Mouse (Mus musculus): ENCODE measurements at regions not wholly inside any gene's neighbourhood (a gene's known extent, or its start where the extent isn't known, plus 50 kb on each side); places are given as distances from the start of the nearest gene placed in this dataset.

DNA sequence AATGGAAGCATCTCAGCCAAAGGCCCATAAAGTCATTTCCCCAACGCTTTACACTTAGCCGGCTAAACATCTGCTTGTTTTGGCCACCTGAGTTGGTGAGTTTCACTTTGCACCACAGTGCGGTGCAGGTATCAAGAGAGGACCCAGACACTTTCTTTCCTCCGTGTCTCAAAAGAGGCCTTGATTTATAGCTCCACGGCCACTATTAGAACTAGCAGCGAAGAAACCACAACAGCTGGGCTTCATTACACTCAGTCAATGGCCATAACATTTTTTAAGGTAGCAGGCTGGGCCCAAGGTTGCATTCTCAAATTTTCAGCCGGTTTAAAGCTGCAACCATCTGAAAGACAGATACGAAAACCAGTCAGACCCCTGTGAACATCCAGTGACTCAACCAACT is 103.4 kb downstream of the Mreg start:
- no peak for DNase-seq

DNA sequence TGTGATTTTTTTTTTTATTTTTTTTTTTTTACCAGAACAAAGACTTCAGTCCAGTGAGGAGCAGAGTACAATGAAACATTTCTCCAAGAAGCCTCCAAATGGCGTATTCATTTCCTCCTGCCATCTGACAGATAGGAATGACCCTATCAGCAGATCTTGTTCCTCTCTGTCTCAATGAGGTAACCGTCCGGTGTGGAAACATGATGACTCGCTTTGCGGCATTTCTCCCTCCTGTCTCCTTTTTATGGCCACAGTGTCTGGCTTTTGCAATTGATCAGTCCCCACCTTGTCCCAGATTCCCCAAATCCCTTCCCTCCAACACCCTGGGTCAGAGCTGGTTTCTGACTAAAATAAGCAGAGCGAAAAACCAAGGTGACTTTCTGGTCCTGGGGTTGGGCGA is 105.0 kb downstream of the Mreg start:
- no peak for DNase-seq

DNA sequence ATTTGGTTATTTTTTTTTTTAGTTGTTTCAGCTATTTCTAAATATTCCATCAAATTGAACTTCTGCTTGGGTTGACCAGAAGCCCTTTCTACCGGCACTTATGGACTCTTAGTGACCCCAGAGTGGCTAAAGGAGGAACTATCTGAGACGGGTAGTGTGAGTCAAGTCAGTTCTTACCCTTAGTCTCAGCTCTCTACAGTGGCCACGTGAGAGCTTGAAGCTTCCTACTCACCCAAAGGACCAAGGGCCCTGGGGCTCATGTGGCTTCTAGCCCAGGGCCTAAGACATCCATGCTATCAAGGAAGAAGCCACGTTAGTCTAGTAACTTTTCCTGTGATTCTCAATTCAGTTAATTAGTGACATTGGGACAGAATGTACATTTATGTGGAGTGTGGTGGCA is 105.5 kb downstream of the Mreg start:
- DNase-seq: no peak

DNA sequence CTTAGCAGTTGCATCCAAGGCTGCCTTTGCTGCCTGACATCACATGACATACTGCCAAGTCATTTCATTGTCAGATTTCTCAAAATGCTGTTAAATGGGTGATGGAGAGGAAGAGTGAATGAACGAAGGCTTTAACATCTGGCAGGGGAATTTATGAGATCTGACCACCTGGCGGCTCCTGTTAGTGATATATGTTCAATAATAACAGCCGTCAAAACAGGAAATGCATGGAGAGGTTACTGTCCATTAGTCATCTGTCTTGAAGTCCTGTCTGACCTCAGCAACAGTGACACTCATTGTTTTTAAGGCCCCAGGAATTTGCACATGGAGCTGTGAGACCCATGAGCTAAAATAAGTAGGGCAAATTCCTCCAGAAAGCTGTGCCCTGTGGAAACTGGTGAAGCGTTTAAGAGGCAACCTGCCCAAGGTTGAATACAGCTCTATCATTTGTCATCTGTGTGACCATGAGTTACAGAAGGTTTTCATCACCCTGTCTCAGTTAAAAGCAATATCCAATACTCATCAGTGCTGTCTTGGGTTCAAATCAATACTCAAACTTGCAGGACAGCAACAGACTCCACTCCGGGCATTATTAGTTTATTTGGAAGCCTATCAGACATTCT is 106.6 kb downstream of the Mreg start:
- DNase-seq: no peak

DNA sequence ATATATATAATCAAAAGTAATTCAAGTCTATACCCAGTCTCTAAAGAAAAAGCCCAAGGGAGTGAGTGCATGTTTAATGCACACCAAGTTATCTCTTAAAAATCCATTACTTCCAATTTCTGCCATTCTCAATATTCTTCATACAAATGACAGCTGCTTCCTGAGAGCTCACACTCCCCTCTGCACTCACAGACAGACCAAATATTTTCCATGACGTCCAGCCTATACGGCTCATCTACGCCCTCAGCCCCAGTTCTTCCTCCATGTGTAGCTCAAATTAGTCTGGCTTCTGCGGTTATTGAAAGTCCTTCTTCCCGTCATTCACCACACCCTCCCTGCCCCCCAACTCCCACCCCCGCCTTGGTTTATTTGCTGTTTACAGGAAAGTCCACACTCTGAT is 108.1 kb downstream of the Mreg start:
- DNase-seq: no peak

DNA sequence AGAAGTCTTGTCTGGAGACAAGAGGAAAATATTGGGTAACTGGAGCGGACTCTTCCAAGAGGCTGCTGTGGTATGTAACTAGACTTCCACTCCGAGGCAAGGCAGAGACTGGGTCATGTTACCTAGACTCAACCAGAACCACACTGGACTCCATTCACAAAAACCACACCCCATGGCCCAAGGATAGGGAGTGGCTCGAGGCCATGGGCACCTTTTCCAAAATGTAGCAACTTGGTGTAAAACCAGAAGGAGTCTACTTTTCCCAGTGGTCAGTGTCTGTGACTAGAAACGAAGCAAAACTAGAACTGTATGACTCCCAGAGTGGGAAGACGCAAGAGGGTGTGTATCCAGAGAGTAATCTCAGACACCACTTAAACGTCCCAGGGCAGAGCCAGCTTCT is 108.7 kb downstream of the Mreg start:
- DNase-seq: no peak

DNA sequence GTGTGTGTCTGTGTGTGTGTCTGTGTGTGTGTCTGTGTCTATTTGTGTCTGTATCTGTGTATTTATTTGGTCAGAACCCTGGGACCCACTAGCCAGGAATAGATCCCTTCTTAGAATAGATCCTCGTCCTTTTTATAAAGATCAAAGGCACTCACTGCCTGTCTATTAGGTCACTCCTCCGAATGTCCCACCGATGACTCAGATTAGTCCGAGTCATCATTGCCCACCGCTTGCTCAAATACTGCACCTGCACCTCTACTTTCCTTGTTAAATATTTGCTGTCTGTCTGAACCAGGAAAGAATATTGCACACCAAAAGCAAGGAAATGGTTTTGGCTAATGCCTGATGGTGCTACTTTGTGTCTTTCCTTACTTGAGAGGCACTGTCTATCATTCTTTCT is 112.7 kb downstream of the Mreg start:
- no peak for DNase-seq

DNA sequence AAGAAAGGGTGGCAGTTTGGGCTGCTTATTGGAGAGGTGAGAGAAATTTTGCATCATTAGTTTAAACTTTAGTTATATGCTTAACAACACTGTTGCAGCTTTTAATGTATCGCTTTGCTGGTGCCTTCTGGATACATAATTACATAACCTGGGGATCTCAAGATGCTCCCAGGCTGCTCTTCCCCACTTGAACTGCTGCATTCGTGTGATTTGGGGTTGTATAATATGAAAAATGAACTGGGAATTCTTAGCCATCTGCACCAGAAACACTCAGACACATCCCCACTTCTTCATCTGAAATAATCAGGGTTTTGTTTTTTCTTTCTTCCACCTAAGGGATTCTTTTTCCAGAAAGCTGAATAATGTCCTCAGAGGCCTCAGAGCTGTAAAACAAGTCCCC is 120.8 kb downstream of the Mreg start:
- no peak for DNase-seq

DNA sequence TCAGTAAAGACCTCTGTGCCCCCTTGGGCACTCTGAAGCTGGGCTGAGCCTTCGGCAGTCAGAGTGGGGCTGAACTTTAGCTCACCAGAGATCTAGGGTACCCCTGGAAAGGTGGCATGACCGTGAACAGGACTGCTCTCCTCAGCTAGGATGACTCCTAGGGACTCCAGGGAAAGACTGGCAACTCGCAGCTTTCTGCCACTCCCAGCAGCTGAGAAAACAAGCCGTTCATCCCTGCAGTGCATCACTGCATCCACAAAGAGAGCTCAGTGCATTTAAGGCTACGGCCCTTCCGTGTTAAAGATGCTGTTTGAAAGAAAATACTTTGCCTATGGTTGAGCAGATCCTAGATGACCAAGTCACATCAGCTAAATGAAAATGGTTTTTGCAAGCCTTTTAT is 126.4 kb downstream of the Mreg start:
- DNase-seq: no peak

DNA sequence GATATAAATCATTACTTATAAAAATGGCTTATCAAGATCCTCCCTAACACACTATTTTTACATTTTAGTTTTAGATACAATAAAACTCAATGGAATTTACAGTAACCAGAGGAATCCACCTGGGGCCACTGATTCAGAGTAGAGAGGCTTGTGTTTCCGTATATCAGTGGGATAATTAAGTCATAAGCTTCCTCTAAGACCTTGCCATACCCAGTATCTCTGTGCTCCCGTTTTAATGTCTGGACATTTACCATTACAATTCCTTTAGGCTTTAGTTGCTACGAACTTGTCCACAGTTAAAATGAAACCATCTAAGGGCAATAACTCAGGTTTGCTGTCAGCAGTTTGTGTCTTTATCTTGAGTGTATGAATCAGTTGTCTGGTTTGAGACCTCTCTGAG is 127.9 kb downstream of the Mreg start:
- DNase-seq: no peak

DNA sequence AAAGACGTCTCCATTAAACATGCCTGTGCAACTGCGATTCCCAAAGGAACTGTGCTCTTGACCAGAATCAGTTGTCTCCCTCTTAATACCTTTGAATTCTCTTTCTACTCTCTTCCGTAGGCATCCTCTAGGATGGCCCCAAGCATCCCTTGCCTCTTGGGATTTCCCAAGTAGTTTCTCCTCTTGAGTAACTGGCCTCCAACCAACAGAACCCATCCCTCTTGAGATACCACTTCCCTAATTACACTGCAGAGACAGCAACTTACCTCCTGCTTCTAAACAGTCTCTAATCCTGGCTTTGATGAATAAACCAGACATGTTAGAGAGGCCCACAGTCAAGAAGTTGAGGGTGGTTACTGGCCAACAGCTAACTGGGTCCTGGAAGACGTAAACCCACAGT is 129.7 kb downstream of the Mreg start:
- DNase-seq: no peak

DNA sequence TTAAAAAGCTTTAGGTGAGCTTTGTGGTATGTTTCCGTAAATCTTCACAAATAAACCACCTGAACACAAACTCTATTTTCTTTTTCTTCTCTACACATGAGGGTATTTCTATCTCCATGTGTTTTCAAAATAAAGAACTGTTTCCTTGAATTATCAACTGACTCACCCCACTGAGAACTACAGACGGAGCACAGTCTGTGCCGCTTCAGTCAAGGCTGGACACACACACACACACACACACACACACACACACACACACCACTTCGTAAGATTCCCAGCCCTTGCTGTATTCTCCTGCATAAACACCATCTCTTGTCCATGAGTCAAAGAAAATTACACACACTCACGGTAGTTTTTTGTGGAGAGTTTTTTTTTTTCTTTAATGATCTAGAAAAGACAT is 130.3 kb downstream of the Mreg start:
- no peak for DNase-seq

DNA sequence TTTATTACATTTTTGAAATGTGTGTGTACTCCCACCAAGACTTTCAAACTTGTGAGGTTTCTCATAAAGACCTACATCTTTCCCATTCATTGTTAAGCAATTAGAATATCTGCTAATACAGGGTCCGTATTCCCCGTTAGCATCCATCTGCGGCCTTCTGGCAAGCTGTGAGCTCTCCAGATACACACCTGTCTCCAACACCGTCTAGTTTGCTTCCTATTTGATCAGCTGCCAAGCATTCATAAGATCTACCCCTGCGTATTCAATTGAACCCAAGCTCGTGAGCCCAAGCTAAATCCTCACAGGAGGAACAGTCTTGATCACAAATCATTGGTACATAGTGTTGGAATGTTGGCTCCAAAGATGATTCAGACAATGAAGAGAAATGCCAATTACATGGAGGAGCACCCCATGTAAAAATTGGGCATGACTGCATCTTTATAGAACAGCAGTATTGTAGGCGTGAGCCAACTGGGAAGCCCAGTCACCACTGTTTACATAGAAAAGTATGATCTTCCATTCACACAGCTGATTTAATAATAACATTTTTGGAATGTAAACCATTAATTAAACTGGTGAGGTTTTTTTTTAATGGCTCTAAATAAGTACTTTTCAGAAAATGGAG is 133.1 kb downstream of the Mreg start:
- DNase-seq: no peak

DNA sequence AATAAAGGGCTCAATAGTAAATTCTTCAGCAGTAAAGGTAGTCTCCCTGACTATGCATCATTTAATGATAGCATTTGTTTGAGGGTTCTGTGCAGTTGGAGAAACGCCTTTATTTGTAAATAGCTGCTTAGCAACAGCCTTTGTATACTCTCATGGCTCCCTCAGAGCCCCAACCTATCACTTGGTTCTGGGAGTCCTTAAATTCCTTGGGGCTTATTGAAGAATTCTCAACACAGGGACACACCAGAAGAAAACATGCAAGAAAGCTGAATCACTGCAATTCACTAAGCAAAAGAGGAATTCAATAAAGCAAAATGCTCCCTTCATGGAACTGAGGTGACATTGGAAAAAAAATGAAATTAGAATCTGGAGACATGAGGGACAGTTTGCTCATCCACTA is 135.8 kb downstream of the Mreg start:
- no peak for DNase-seq

DNA sequence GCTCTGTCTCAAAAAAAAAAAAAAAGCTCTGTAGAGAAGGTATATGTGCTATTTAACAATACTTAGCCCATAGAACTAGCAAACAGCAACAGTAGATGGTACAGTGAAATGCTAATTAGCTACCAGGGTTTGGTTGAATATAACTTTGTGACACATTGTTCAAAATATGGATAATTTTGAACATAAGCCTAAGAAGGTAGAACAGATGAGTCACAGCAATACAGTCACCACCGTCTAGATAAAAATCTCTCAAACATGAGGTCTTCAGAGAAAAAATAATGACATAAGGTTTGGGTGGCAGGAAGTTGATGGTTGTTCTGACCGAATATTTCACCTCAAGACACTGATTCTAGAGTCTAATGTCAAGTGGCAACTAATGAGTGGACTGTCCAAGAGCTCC is 136.6 kb downstream of the Mreg start:
- DNase-seq: no peak

DNA sequence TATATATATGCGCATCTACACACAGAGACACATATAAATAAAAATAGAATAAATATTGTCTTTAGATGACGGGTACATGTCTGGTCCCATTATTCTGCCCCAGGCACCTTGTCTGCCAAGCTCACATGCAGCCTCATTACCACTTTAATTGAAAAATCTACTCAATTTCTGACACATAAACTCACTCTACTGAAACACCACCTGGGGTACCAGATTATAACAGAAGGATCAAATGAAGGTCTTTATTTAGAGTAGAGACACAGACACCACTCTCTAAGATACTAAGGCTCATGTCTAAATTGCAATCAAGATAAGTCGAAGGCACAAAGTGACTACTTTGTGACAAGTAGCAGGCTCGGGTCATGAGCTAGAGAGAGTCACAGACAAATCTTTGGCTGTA is 138.9 kb downstream of the Mreg start:
- DNase-seq: no peak

DNA sequence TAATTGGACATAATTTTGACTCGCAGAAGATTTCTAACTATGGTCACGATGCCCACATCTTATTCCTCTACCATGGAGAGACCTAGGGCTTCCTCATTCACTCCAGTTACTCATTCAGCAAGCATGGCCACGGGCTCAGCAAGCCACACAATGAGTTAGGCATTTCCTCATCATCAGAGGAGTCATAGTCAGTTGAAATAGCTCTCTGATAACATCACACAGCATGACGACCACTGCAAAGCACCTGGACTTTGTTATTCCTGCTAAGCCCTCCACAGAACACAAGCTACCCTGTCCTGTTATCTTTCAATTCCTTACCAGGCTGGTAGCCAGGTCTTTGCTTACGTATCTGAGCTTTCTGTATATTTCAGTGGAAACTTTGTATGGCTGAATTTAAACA is 141.6 kb downstream of the Mreg start:
- DNase-seq: no peak

DNA sequence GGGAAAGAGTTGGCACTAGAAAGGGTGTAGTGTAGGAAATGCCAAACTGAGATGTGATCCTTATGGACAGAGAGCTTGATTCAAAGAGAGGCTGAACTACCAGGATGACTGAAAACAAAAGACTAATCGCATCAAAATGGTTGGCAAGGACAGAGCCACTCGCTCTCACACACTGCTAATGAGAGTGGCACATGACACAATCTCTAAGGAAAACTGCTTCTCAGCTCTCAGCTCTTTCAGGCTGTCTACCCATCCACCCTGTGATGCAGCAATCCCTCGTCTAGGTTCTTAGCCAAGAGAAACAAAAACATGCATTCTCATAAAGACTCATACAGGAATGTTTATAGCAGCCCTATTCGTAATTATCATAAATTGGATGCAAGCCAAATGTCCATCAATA is 143.1 kb downstream of the Mreg start:
- DNase-seq: no peak

DNA sequence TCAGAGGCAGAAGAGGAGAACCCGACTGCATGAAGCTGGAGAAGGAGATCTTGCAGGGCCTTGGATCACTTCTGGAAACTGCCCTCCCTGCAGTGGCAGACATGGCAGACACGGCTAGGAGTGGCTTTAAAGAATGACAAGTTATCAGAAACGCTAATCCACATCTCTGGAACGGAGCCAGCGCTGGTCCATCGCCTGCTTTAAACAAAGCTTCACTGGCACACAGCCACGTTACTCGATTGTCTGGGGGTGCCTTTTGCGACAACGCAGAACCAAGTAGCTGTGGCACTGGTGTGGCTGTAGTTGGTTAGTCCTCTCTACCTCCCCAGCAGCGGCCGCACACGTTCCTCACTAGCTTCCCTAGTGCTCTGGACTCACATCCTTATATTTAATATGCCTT is 147.0 kb downstream of the Mreg start:
- no peak for DNase-seq

DNA sequence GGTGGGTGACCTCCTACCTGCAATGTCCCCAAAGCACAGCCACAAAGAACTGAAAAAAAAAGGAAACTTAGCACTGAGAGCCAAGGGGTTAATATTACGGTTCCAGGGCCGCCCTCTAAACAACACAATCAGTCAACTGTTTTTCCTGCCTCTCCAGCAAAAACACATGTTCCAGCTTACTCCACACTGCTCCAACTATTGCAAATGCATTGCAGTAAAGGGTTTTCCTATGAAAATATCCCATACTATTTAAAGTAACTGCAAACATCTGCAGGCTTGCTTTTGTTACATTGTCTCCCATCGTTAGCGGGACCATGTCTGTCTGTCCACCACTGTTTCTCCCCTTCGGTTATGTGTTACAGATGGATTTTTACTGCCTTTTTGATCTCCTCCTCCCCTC is 151.7 kb downstream of the Mreg start:
- DNase-seq: no peak

DNA sequence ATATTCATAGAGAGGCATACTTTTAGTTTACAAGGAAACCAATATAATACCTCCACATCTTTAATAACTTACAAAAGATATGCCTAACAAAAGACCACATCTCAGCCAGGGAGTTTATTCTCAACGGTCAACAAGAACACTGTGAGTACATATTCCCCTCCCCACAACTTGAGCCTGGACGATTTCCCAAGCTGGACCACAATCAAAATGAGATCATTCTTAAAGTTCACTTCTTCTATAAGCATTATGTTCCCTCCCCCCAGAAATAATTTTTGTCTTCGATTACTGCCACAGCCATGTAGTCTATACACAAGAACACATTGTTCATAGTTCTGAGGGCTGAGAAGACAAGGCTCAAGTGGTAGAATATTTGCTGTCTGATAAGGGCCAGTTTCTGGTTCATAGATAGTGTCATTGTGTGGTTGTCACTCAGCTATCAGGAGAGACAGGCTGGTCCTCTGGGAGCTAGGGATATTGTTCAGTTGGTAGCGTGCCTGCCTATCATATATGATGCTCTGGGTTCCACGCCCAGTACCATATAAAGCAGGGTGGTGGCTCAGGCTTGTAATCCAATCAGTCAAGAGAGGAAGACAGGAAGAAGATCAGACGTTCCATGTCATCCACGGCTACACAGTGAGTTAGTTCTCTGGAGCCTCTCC is 153.9 kb downstream of the Mreg start:
- no peak for DNase-seq

DNA sequence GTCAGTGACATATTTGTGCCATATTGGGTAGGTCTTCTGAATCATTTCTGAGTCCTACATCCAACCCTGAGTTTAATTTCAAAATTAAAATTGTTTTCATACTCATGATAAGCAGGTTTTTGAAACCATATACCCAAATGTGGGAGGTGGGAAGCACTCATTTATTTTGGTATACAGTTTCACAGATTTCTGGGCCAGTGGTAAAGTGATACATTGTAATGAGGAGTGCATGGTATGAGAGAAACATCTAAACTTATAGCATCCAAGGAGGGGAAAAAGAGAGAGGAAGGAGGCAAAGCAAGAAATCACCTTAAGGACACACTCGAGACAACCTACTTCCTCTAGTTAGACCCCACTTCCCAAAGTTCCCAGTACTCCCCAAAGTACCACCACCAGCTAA is 157.6 kb downstream of the Mreg start:
- DNase-seq: no peak

DNA sequence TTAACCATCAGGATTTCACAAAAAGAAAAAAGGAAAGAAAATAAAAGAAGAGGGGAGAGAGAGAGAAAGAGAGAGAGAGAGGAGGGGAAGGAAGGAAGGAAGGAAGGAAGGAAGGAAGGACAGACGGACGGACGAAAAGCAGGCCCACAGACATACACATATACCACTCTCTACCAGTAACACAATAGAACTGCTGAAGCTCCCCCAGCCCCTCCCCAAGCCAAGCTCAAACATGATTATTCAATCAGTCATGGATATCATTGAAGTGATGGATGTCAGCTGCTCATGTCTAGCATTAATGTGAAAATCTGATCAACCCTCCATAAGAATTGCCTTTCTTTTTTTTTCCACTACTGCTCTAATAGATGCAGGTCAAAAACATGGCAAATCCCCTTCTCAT is 161.2 kb downstream of the Mreg start:
- DNase-seq: no peak

DNA sequence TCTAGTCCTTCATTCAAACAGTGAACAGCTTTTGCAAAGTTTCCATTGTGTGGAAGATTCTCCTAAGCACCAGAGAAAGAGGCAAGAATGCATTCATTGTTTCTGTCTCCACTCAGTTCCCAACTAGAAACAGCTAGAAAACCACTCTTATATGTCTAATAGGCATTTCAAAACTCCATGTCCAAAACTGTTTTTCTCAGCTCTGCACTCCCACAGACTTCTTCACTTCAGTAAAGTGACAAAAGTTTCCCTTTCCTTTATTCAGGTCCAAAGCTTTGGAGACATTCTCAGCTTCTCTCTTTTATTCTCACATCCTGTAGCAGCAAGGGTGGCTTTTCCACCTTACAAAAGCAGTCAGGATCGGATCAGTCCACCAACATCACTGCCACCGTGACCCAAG is 166.0 kb downstream of the Mreg start:
- DNase-seq: no peak

DNA sequence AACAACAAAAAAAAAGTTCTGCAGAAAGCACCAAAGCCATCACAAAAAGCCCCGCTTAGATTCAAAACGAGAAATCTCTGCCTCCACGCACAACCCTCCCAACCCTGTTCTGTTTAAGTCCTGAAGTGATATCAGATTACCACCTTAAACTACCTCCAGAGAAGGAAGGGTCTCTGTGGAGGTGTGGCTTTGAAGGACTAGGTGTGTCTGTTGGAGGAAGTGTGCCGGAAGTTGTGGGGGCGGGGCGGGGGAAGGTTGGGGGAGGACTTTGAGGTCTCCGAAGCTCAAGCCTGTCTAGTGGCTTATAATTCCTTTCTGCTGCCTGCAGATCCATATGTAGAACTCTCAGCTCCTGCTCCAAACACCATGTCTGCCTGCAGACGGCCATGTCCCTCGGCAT is 173.6 kb downstream of the Mreg start:
- no peak for DNase-seq
